Mouse (Mus musculus) embryonic facial prominence, embryonic 11.5 days (tissue): ENCODE data around the gene Taf15. TPM values are rescaled to one million over a fixed set of nuclear protein-coding genes. Genes with fewer than 3 reads are reported as not detected.

Source experiments
- ATAC-seq: fragments of 200-750 bp; cut with Nextera tagmentation; replicated peaks from 2 replicates; pipeline ENCODE4 v1.8.0; 2017; ENCODE audit warnings: low read depth; ENCODE audit not compliant: insufficient number of reproducible peaks, low FRiP score, low TSS enrichment
- DNase-seq: peaks from one replicate; pipeline ENCODE4 v3.0.0-alpha.2; 2015; ENCODE audit warnings: low spot score
- H3K27ac ChIP-seq: fragments of 300-500 bp; sonication (generic); replicated peaks from 2 replicates; pipeline ENCODE4 v1.5.1; 2014; ENCODE audit warnings: mild to moderate bottlenecking, low read depth, low read length, control low read depth
- H3K27me3 ChIP-seq: fragments of 300-500 bp; sonication (generic); 2 replicates; pipeline ENCODE4 v1.6.1; 2014; ENCODE audit warnings: mild to moderate bottlenecking, low read length, moderate library complexity, mixed read lengths; ENCODE audit not compliant: control insufficient read depth, insufficient read depth
- H3K36me3 ChIP-seq: fragments of 300-500 bp; sonication (generic); replicated peaks from 2 replicates; pipeline ENCODE4 v1.6.1; 2014; ENCODE audit warnings: low read depth, mild to moderate bottlenecking, low read length, moderate library complexity, mixed read lengths; ENCODE audit not compliant: control insufficient read depth, insufficient read depth
- H3K4me1 ChIP-seq: fragments of 300-500 bp; sonication (generic); 2 replicates; pipeline ENCODE4 v1.6.1; 2014; ENCODE audit warnings: low read length, mixed read lengths; ENCODE audit not compliant: control insufficient read depth, insufficient read depth
- H3K4me2 ChIP-seq: fragments of 300-500 bp; sonication (generic); 2 replicates; pipeline ENCODE4 v1.6.1; 2014; ENCODE audit warnings: low read depth, mild to moderate bottlenecking, control low read depth, low read length, moderate library complexity
- H3K4me3 ChIP-seq: fragments of 300-500 bp; sonication (generic); 2 replicates; pipeline ENCODE4 v1.5.1; 2014; ENCODE audit warnings: low read depth, low read length, control low read depth
- H3K9ac ChIP-seq: fragments of 300-500 bp; sonication (generic); replicated peaks from 2 replicates; pipeline ENCODE4 v1.6.1; 2014; ENCODE audit warnings: mild to moderate bottlenecking, control low read depth, low read length
- H3K9me3 ChIP-seq: fragments of 300-500 bp; sonication (generic); replicated peaks from 2 replicates; pipeline ENCODE4 v1.6.1; 2016; ENCODE audit warnings: mild to moderate bottlenecking, low read length, inconsistent platforms, mixed read lengths; ENCODE audit not compliant: control insufficient read depth
- WGBS: fragments of 180-500 bp; shearing (Covaris S2); extraction: QIAGEN DNeasy Blood & Tissue Kit; methylation state at CpG from one replicate; pipeline ENCODE4 v1.1.7; 2014; 5-methylcytosine and 5-hydroxymethylcytosine counted together
- polyA plus RNA-seq: library from polyadenylated mRNA; unstranded; fragments of >200 nt; fragmentation: Nextera tagmentation; extraction: Ambion mirVana; gene quantifications from 2 replicates; pipeline ENCODE4 v1.2.1, GENCODE M21; 2014

Gene Taf15
- polyA plus RNA-seq, 1 experiment from 2014 or later: 8.9 TPM

GRCm38 (mm10) chr11:83495571-83495970 lies 22.7 kb downstream of the Taf15 start:
- no peaks in the 10 kb centered on the region for H3K27me3 ChIP-seq
- no peaks in the 10 kb centered on the region for H3K4me1 ChIP-seq
- H3K36me3 ChIP-seq: no peaks in the 10 kb centered on the region; the same call in 1 of the 2 replicates
- no peaks in the 10 kb centered on the region for H3K9me3 ChIP-seq
- no peak for ATAC-seq
- H3K27ac ChIP-seq: no peak overlapping the region
- H3K4me2 ChIP-seq: no peak overlapping the region
- DNase-seq: no peak
- H3K4me3 ChIP-seq: no peak overlapping the region
- 90% methylated on average over 2 of the region's 2 CpGs for whole genome bisulfite sequencing
- H3K9ac ChIP-seq: no peak overlapping the region

GRCm38 (mm10) chr11:83504308-83504707 lies 31.4 kb downstream of the Taf15 start:
- H3K4me1 ChIP-seq: no peaks in the 10 kb centered on the region
- 94% methylated on average over 5 of the region's 5 CpGs for WGBS
- no peak overlapping the region for H3K27ac ChIP-seq
- no peak overlapping the region for H3K4me2 ChIP-seq
- no peak for ATAC-seq
- no peaks in the 10 kb centered on the region for H3K9me3 ChIP-seq
- no peak overlapping the region for H3K9ac ChIP-seq
- peaks cover 10% of the 10 kb centered on the region for H3K36me3 ChIP-seq
- H3K27me3 ChIP-seq: no peaks in the 10 kb centered on the region
- DNase-seq: no peak
- no peak overlapping the region for H3K4me3 ChIP-seq

GRCm38 (mm10) chr11:83509521-83509920 lies 36.6 kb downstream of the Taf15 start:
- Histone ChIP-seq H3K36me3 (no peaks in the 10 kb centered on the region; the same call in 1 of the 2 replicates), H3K4me1 (no peaks in the 10 kb centered on the region), H3K27me3 (no peaks in the 10 kb centered on the region), H3K4me2 (no peak overlapping the region), H3K4me3 (no peak overlapping the region), H3K27ac (no peak overlapping the region), H3K9ac (no peak overlapping the region), H3K9me3 (no peaks in the 10 kb centered on the region)
- DNase-seq (no peak), ATAC-seq (no peak)

- ATAC-seq (no peak), DNase-seq (no peak)
- Histone ChIP-seq H3K9me3 (no peaks in the 10 kb centered on the region), H3K4me1 (no peaks in the 10 kb centered on the region), H3K4me2 (no peak overlapping the region), H3K36me3 (no peaks in the 10 kb centered on the region), H3K27ac (no peak overlapping the region), H3K9ac (no peak overlapping the region), H3K27me3 (no peaks in the 10 kb centered on the region), H3K4me3 (no peak overlapping the region)
These were observed 44.3 kb downstream of the Taf15 start for GRCm38 (mm10) chr11:83517153-83517552.

GRCm38 (mm10) chr11:83518371-83518770 lies 45.5 kb downstream of the Taf15 start:
- no peaks in the 10 kb centered on the region for H3K4me1 ChIP-seq
- DNase-seq (no peak), ATAC-seq (no peak)
- 64% methylated on average over 6 of the region's 6 CpGs for WGBS
- no peaks in the 10 kb centered on the region for H3K9me3 ChIP-seq
- H3K4me3 ChIP-seq: no peak overlapping the region
- H3K27me3 ChIP-seq: no peaks in the 10 kb centered on the region
- no peak overlapping the region for H3K9ac ChIP-seq
- H3K4me2 ChIP-seq: no peak overlapping the region
- no peaks in the 10 kb centered on the region for H3K36me3 ChIP-seq
- no peak overlapping the region for H3K27ac ChIP-seq

GRCm38 (mm10) chr11:83522075-83522474 lies 49.2 kb downstream of the Taf15 start, which contains the start of gene Heatr9:
Heatr9 (minus strand) TSS chr11:83522175.
- H3K9ac ChIP-seq: no peak within 1 kb of the TSS
- ATAC-seq: no peak
- H3K27ac ChIP-seq: no peak within 1 kb of the TSS
- no peaks in the 10 kb centered on the region for H3K4me1 ChIP-seq
- H3K36me3 ChIP-seq: no peaks in the 10 kb centered on the region
- H3K4me3 ChIP-seq: no peak within 1 kb of the TSS
- WGBS: 82% methylated on average over 3 of the region's 3 CpGs
- H3K27me3 ChIP-seq: no peaks in the 10 kb centered on the region
- no peaks in the 10 kb centered on the region for H3K9me3 ChIP-seq
- DNase-seq: no peak
- no peak within 1 kb of the TSS for H3K4me2 ChIP-seq

GRCm38 (mm10) chr11:83529024-83529423 lies 56.1 kb downstream of the Taf15 start:
- no peak overlapping the region for H3K9ac ChIP-seq
- H3K36me3 ChIP-seq: no peaks in the 10 kb centered on the region
- WGBS: 59% methylated on average over 12 of the region's 12 CpGs
- no peak overlapping the region for H3K4me3 ChIP-seq
- H3K4me2 ChIP-seq: no peak overlapping the region
- no peak overlapping the region for H3K27ac ChIP-seq
- no peaks in the 10 kb centered on the region for H3K4me1 ChIP-seq
- H3K27me3 ChIP-seq: no peaks in the 10 kb centered on the region
- H3K9me3 ChIP-seq: no peaks in the 10 kb centered on the region
- ATAC-seq (no peak), DNase-seq (no peak)

GRCm38 (mm10) chr11:83530360-83530759 lies 57.5 kb downstream of the Taf15 start, which contains the start of gene Ccl5:
Ccl5 (minus strand) TSS chr11:83530518.
- no peak within 1 kb of the TSS for H3K4me2 ChIP-seq
- no peak within 1 kb of the TSS for H3K27ac ChIP-seq
- no peak within 1 kb of the TSS for H3K9ac ChIP-seq
- DNase-seq (no peak), ATAC-seq (no peak)
- H3K9me3 ChIP-seq: no peaks in the 10 kb centered on the region
- 86% methylated on average over 5 of the region's 5 CpGs for WGBS
- no peaks in the 10 kb centered on the region for H3K36me3 ChIP-seq
- H3K27me3 ChIP-seq: no peaks in the 10 kb centered on the region
- no peak within 1 kb of the TSS for H3K4me3 ChIP-seq
- no peaks in the 10 kb centered on the region; the same call in 1 of the 2 replicates for H3K4me1 ChIP-seq
